Mouse (Mus musculus): ENCODE measurements around the gene Clp1.

DNA sequence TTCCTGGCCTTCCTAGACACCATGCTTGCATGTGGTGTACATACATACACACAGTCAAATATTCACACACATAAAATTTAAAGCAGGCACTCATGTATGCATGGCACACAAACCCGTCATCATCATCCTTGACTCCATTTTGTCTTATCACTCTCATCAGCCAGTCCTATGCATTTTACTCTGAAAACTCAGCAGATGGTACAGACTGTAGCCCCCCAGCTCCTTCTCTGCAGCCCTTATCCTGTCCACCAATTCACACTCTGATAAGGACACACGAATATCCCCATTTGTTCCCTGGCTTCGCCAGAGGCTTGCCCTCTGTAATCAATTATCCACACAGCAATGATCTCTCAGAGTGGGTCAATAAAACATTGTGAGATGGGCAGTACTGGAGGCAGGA lies 6.0 kb downstream of the Clp1 start:
- TF ChIP-seq GATA1 (IDR thresholded peaks at IDR 0.05; ENCODE audit: borderline replicate concordance, low read length) (no peak), FLI1 (IDR thresholded peaks at IDR 0.05; ENCODE audit: low read length) (no peak)
